Mouse (Mus musculus): ENCODE measurements at regions not wholly inside any gene's neighbourhood (a gene's known extent, or its start where the extent isn't known, plus 50 kb on each side); places are given as distances from the start of the nearest gene placed in this dataset.

GRCm38 (mm10) chr2:139284315-139284714 lies 209.4 kb upstream of the Sptlc3 start:
- H3K4me1 ChIP-seq (ENCODE audit: insufficient read depth, low read depth, low read length), result no peaks in the 10 kb centered on the region

GRCm38 (mm10) chr2:139286446-139286845 lies 207.3 kb upstream of the Sptlc3 start:
- Histone ChIP-seq H3K4me1 (ENCODE audit: insufficient read depth, low read depth, low read length) (no peaks in the 10 kb centered on the region), H3K27me3 (ENCODE audit: insufficient read depth, low read length) (no peaks in the 10 kb centered on the region), H3K36me3 (replicated peaks) (no peaks in the 10 kb centered on the region), H3K4me3 (ENCODE audit: low read depth, low read length) (no peak overlapping the region), H3K9me3 (replicated peaks) (0 out of 2 replicates have a peak, but pooled peaks cover 7% of the 10 kb centered on the region)
- ATAC-seq (ENCODE audit: extremely low read depth, insufficient number of reproducible peaks, low FRiP score, poor library complexity, severe bottlenecking) (no peak), DNase-seq (ENCODE audit: low spot score) (no peak)
- TF ChIP-seq POLR2AphosphoS5 (IDR thresholded peaks at IDR 0.05; ENCODE audit: insufficient replicate concordance, low read depth, low read length), result no peak
- TF ChIP-seq GATA1 (IDR thresholded peaks at IDR 0.05; ENCODE audit: borderline replicate concordance, low read length), result no peak

More at GRCm38 (mm10) chr2:139284315-139284714, 209.4 kb upstream of the Sptlc3 start:
- ATAC-seq (ENCODE audit: extremely low read depth, insufficient number of reproducible peaks, low FRiP score, poor library complexity, severe bottlenecking), result no peak
- TF ChIP-seq POLR2AphosphoS5 (IDR thresholded peaks at IDR 0.05; ENCODE audit: insufficient replicate concordance, low read depth, low read length) (no peak), CTCF (IDR thresholded peaks at IDR 0.05; ENCODE audit: low read depth, low read length) (no peak), GATA2 (IDR thresholded peaks at IDR 0.05; ENCODE audit: borderline replicate concordance, low read depth, low read length) (no peak)
- Histone ChIP-seq H3K36me3 (replicated peaks) (no peaks in the 10 kb centered on the region), H3K4me3 (ENCODE audit: low read depth, low read length) (no peak overlapping the region), H3K9me3 (replicated peaks) (0 out of 2 replicates have a peak, but pooled peaks cover 5% of the 10 kb centered on the region), H3K27me3 (ENCODE audit: insufficient read depth, low read length) (no peaks in the 10 kb centered on the region)
- no peak for DNase-seq (ENCODE audit: low spot score)

- no peak for DNase-seq (ENCODE audit: low spot score)
These were observed 195.1 kb upstream of the Sptlc3 start for GRCm38 (mm10) chr2:139298541-139299152.

GRCm38 (mm10) chr2:139311401-139311812 lies 182.3 kb upstream of the Sptlc3 start:
- ATAC-seq (ENCODE audit: extremely low read depth, insufficient number of reproducible peaks, low FRiP score, poor library complexity, severe bottlenecking), result no peak
- Histone ChIP-seq H3K27me3 (ENCODE audit: insufficient read depth, low read length) (no peaks in the 10 kb centered on the region), H3K9me3 (replicated peaks) (no peaks in the 10 kb centered on the region; the same call in 1 of the 2 replicates), H3K4me1 (ENCODE audit: insufficient read depth, low read depth, low read length) (no peaks in the 10 kb centered on the region), H3K4me3 (ENCODE audit: low read depth, low read length) (no peak overlapping the region), H3K36me3 (replicated peaks) (no peaks in the 10 kb centered on the region)
- TF ChIP-seq TAL1 (conservative IDR thresholded peaks at IDR 0.05; ENCODE audit: low read depth, low read length) (no peak), GATA1 (IDR thresholded peaks at IDR 0.05; ENCODE audit: borderline replicate concordance, low read length) (no peak), POLR2AphosphoS5 (IDR thresholded peaks at IDR 0.05; ENCODE audit: insufficient replicate concordance, low read depth, low read length) (no peak), GATA2 (IDR thresholded peaks at IDR 0.05; ENCODE audit: borderline replicate concordance, low read depth, low read length) (no peak), CTCF (IDR thresholded peaks at IDR 0.05; ENCODE audit: low read depth, low read length) (no peak)
- DNase-seq (ENCODE audit: low spot score), result no peak

More at GRCm38 (mm10) chr2:139298541-139299152, 195.1 kb upstream of the Sptlc3 start:
- no peaks in the 10 kb centered on the region for H3K4me1 ChIP-seq (ENCODE audit: insufficient read depth, low read depth, low read length)
- peaks cover 5% of the 10 kb centered on the region; the same call in 1 of the 2 replicates for H3K9me3 ChIP-seq (replicated peaks)
- no peak for TF ChIP-seq GATA2 (IDR thresholded peaks at IDR 0.05; ENCODE audit: borderline replicate concordance, low read depth, low read length)
- no peak for TF ChIP-seq CTCF (IDR thresholded peaks at IDR 0.05; ENCODE audit: low read depth, low read length)
- no peak for TF ChIP-seq TAL1 (conservative IDR thresholded peaks at IDR 0.05; ENCODE audit: low read depth, low read length)
- TF ChIP-seq POLR2AphosphoS5 (IDR thresholded peaks at IDR 0.05; ENCODE audit: insufficient replicate concordance, low read depth, low read length), result no peak
- no peak for TF ChIP-seq GATA1 (IDR thresholded peaks at IDR 0.05; ENCODE audit: borderline replicate concordance, low read length)
- H3K36me3 ChIP-seq (replicated peaks), result no peaks in the 10 kb centered on the region
- H3K4me3 ChIP-seq (ENCODE audit: low read depth, low read length), result no peak overlapping the region
- H3K27me3 ChIP-seq (ENCODE audit: insufficient read depth, low read length), result no peaks in the 10 kb centered on the region
- ATAC-seq (ENCODE audit: extremely low read depth, insufficient number of reproducible peaks, low FRiP score, poor library complexity, severe bottlenecking), result no peak

GRCm38 (mm10) chr2:139312053-139312452 lies 181.7 kb upstream of the Sptlc3 start:
- Histone ChIP-seq H3K4me3 (ENCODE audit: low read depth, low read length) (no peak overlapping the region), H3K27me3 (ENCODE audit: insufficient read depth, low read length) (no peaks in the 10 kb centered on the region), H3K9me3 (replicated peaks) (no peaks in the 10 kb centered on the region; the same call in 1 of the 2 replicates), H3K4me1 (ENCODE audit: insufficient read depth, low read depth, low read length) (no peaks in the 10 kb centered on the region), H3K36me3 (replicated peaks) (no peaks in the 10 kb centered on the region)
- ATAC-seq (ENCODE audit: extremely low read depth, insufficient number of reproducible peaks, low FRiP score, poor library complexity, severe bottlenecking) (no peak), DNase-seq (ENCODE audit: low spot score) (no peak)
- TF ChIP-seq GATA1 (IDR thresholded peaks at IDR 0.05; ENCODE audit: borderline replicate concordance, low read length) (no peak), GATA2 (IDR thresholded peaks at IDR 0.05; ENCODE audit: borderline replicate concordance, low read depth, low read length) (no peak), POLR2AphosphoS5 (IDR thresholded peaks at IDR 0.05; ENCODE audit: insufficient replicate concordance, low read depth, low read length) (no peak), TAL1 (conservative IDR thresholded peaks at IDR 0.05; ENCODE audit: low read depth, low read length) (no peak), CTCF (IDR thresholded peaks at IDR 0.05; ENCODE audit: low read depth, low read length) (no peak)

- Histone ChIP-seq H3K36me3 (replicated peaks) (no peaks in the 10 kb centered on the region), H3K27me3 (ENCODE audit: insufficient read depth, low read length) (no peaks in the 10 kb centered on the region), H3K9me3 (replicated peaks) (peaks cover 7% of the 10 kb centered on the region; the same call in 1 of the 2 replicates), H3K4me3 (ENCODE audit: low read depth, low read length) (no peak overlapping the region), H3K4me1 (ENCODE audit: insufficient read depth, low read depth, low read length) (no peaks in the 10 kb centered on the region)
- TF ChIP-seq GATA1 (IDR thresholded peaks at IDR 0.05; ENCODE audit: borderline replicate concordance, low read length), result no peak
- TF ChIP-seq CTCF (IDR thresholded peaks at IDR 0.05; ENCODE audit: low read depth, low read length), result no peak
- no peak for TF ChIP-seq GATA2 (IDR thresholded peaks at IDR 0.05; ENCODE audit: borderline replicate concordance, low read depth, low read length)
- TF ChIP-seq POLR2AphosphoS5 (IDR thresholded peaks at IDR 0.05; ENCODE audit: insufficient replicate concordance, low read depth, low read length), result no peak
- TF ChIP-seq TAL1 (conservative IDR thresholded peaks at IDR 0.05; ENCODE audit: low read depth, low read length), result no peak
- DNase-seq (ENCODE audit: low spot score), result no peak
- no peak for ATAC-seq (ENCODE audit: extremely low read depth, insufficient number of reproducible peaks, low FRiP score, poor library complexity, severe bottlenecking)
These were observed 171.2 kb upstream of the Sptlc3 start for GRCm38 (mm10) chr2:139322509-139322908.

Measured in G1E (cell line).